Mouse (Mus musculus) heart, postnatal 0 days (tissue): ENCODE measurements around the gene Nfu1.

Experiments used
- CTCF ChIP-seq: IDR thresholded peaks from 2 replicates; pipeline ENCODE4 v1.5.1; 2016; ENCODE audit warnings: antibody characterized with exemption, control low read depth, low read depth
- EP300 ChIP-seq: IDR thresholded peaks from 2 replicates; pipeline ENCODE4 v1.6.1; 2016; ENCODE audit warnings: antibody characterized with exemption, low read depth

DNA sequence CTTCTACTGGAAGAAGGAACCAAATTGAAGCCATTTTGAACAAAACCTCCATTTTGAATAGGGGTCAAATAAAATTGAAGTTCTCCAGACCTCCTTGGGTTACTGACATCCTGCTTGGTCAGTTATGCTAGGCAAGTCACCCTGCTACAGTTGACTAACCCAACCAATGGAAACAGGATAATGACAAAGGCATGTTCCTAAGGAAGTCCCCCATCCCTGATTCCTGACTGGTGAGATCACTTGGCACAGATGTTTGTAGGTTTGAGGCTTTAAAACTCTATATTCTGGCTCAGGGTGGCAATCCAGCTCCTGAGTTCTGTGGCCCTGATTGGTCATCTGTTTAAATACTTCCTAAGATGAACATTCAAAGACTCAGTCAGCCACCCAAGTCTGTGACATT lies 3.5 kb upstream of the Nfu1 start:
- TF ChIP-seq CTCF (no peak), EP300 (no peak)
